ENCODE assay signal across 9 mouse cellular contexts in the genomic region with DNA sequence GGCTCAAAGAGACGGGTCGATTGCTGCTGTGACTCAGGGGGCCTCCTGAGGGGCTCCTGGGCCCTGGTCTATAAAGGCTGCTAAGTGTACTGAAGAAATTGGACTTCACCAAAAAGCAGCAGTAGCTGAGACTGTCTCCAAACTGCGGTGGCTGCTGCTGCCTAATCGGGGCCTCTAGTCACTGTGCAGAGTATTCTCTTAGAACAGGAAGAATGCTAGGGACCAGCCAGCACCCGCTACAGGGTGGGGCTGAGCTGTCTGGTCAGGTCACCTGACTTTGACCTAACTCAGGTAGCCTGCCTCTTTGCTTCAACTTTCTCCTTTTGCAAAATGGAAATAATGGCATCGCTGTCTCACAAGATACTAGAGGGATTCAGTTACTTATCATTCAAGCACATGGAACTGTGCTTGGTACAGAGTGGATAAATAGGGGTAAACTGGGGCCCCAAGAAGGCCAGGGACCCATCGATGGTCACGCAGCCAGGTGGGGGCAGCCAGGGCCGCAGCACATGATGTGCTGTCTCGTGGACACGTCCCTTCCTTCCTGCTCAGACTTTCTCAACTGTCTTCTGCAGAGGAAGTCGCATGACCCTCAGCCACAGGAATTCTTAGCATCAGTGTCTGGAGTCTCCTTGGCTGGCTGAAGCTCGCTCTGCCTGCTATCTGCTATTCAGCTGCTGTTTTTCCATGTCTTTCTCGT. TPM values are rescaled to one million over a fixed set of nuclear protein-coding genes. Genes with fewer than 3 reads are reported as not detected.
A peak's percentile ranks its signal among the peaks of the same experiment; 100 is the strongest.
DNase-seq lines count a peak whose midpoint lies in the region; TF ChIP-seq lines count a peak whose summit lies in the region.
"Had no signal": no experiment of that assay in that cellular context is flagged by ENCODE, and none has a peak within 500 bp of the region (broad histone marks: within the 10 kb centered on the region; RNA-seq: fewer than 3 reads in every experiment).

No protein-coding gene starts in this region.

- no peak for DNase-seq in layer of hippocampus, adult 2 months (ENCODE audit: low spot score in 2 of 2)
- no peak for DNase-seq in layer of hippocampus, adult 9-10 months (ENCODE audit: low spot score)
- DNase-seq in embryonic facial prominence, embryonic 10.5 days (ENCODE audit: low spot score), result no peak
- DNase-seq in liver, result peak; percentile 63
- peak; percentile 18 for DNase-seq in splenic B cell, adult 2 months (ENCODE audit: low read depth, low spot score)
- DNase-seq in cerebellum, postnatal 14 days, result no peak
- DNase-seq in gastrocnemius, postnatal 25 days, result no peak
- DNase-seq in cerebellum, adult 18-20 months, result no peak

- no peaks in the 10 kb centered on the region for H3K27me3 ChIP-seq in embryonic facial prominence, embryonic 10.5 days (replicated peaks; ENCODE audit: low read depth, poor library complexity, severe bottlenecking)
- H3K27me3 ChIP-seq in splenic B cell, adult 2 months (ENCODE audit: control insufficient read depth, insufficient read depth, low read length, poor library complexity, severe bottlenecking), result no peaks in the 10 kb centered on the region
- H3K27me3 ChIP-seq: limb, embryonic 13.5 days had no signal

- no peaks in the 10 kb centered on the region for H3K9me3 ChIP-seq in embryonic facial prominence, embryonic 10.5 days
- H3K9me3 ChIP-seq: limb, embryonic 13.5 days had no signal

- no peaks in the 10 kb centered on the region for H3K36me3 ChIP-seq in embryonic facial prominence, embryonic 10.5 days (replicated peaks)
- H3K36me3 ChIP-seq in splenic B cell, adult 2 months (ENCODE audit: control insufficient read depth, insufficient read depth, low read length, poor library complexity, severe bottlenecking), result no peaks in the 10 kb centered on the region
- H3K36me3 ChIP-seq: limb, embryonic 13.5 days had no signal

- H3K4me3 ChIP-seq in layer of hippocampus, adult 2 months, result no peak overlapping the region
- no peak overlapping the region for H3K4me3 ChIP-seq in embryonic facial prominence, embryonic 10.5 days
- H3K4me3 ChIP-seq: limb, embryonic 13.5 days had no signal

- 77% methylated on average over 14 of the region's 14 CpGs for WGBS in embryonic facial prominence, embryonic 10.5 days

- TF ChIP-seq CTCF in layer of hippocampus, adult 2 months (conservative IDR thresholded peaks at IDR 0.05), result no peak

- H3K27ac ChIP-seq in layer of hippocampus, adult 2 months, result peak overlapping the region; percentile 8
- H3K27ac ChIP-seq in embryonic facial prominence, embryonic 10.5 days (replicated peaks), result peak overlapping the region; percentile 30; the same call in 1 of the 2 replicates
- H3K27ac ChIP-seq: limb, embryonic 13.5 days had no signal

- peaks cover 75% of the 10 kb centered on the region for H3K4me1 ChIP-seq in embryonic facial prominence, embryonic 10.5 days

RNA-seq across cellular contexts. Expression of a gene that starts 24.2 kb away (rescaled TPM):
- 10 to 100 TPM; 41.6 to 44.8 TPM for total RNA-seq in layer of hippocampus, adult 2 months (2021)
- 85.4 and 85.8 TPM in 2 replicates for polyA plus RNA-seq in embryonic facial prominence, embryonic 10.5 days (2016; fragmentation: Nextera tagmentation; extraction: Ambion mirVana)
- total RNA-seq in gastrocnemius, postnatal 25 days (2021), result 1 to 10 TPM; 6.8 to 7.5 TPM

Comparison
In these comparisons a context has a peak if more than half of its experiments do, and no peak if none do; other contexts are left out.
1. DNase-seq: peak in liver (single experiment) and splenic B cell, adult 2 months (single experiment); none in layer of hippocampus, adult 2 months (0 of 2), layer of hippocampus, adult 9-10 months (single experiment), embryonic facial prominence, embryonic 10.5 days (single experiment), cerebellum, postnatal 14 days (0 of 2), gastrocnemius, postnatal 25 days (single experiment) and cerebellum, adult 18-20 months (0 of 2).
2. RNA of a gene that starts 24.2 kb away (total RNA-seq): 41.6 to 44.8 TPM in layer of hippocampus, adult 2 months; 6.8 to 7.5 TPM in gastrocnemius, postnatal 25 days; every median in the first group is over 4 times any median in the second.